Mouse (Mus musculus): ENCODE measurements around the gene Prlh. TPM values are rescaled to one million over a fixed set of nuclear protein-coding genes. Genes with fewer than 3 reads are reported as not detected.

The Prlh gene
- polyA plus RNA-seq, 1 experiment from 2014 or later, result not detected

- no peak for ATAC-seq
- 68% methylated on average over 10 of the region's 10 CpGs for WGBS
- no peak overlapping the region for H3K9ac ChIP-seq (ENCODE audit: low read depth, low read length)
- no peaks in the 10 kb centered on the region for H3K27me3 ChIP-seq (replicated peaks; ENCODE audit: control insufficient read depth, insufficient read depth, low read length)
- no peak for TF ChIP-seq CTCF (IDR thresholded peaks at IDR 0.05; ENCODE audit: low read depth)
- no peak overlapping the region for H3K4me3 ChIP-seq (ENCODE audit: low read depth, low read length)
- no peak overlapping the region for H3K4me2 ChIP-seq (replicated peaks; ENCODE audit: low read depth)
- H3K9me3 ChIP-seq (ENCODE audit: control insufficient read depth), result no peaks in the 10 kb centered on the region
- no peak overlapping the region for H3K27ac ChIP-seq (ENCODE audit: low read depth, low read length)
- H3K4me1 ChIP-seq (replicated peaks; ENCODE audit: control insufficient read depth, insufficient read depth, low read length), result no peaks in the 10 kb centered on the region
- H3K36me3 ChIP-seq (ENCODE audit: control insufficient read depth, insufficient read depth), result peaks cover 12% of the 10 kb centered on the region
Observed at GRCm38 (mm10) chr1:90945171-90945570, 7.7 kb upstream of the Prlh start.

- H3K9ac ChIP-seq (ENCODE audit: low read depth, low read length), result no peak overlapping the region
- H3K4me2 ChIP-seq (replicated peaks; ENCODE audit: low read depth), result no peak overlapping the region
- no peaks in the 10 kb centered on the region for H3K27me3 ChIP-seq (replicated peaks; ENCODE audit: control insufficient read depth, insufficient read depth, low read length)
- H3K9me3 ChIP-seq (ENCODE audit: control insufficient read depth), result no peaks in the 10 kb centered on the region
- no peak overlapping the region for H3K27ac ChIP-seq (ENCODE audit: low read depth, low read length)
- no peak for ATAC-seq
- no peak for TF ChIP-seq CTCF (IDR thresholded peaks at IDR 0.05; ENCODE audit: low read depth)
- 61% methylated on average over 2 of the region's 2 CpGs for WGBS
- H3K4me1 ChIP-seq (replicated peaks; ENCODE audit: control insufficient read depth, insufficient read depth, low read length), result no peaks in the 10 kb centered on the region
- peaks cover 10% of the 10 kb centered on the region for H3K36me3 ChIP-seq (ENCODE audit: control insufficient read depth, insufficient read depth)
- H3K4me3 ChIP-seq (ENCODE audit: low read depth, low read length), result no peak overlapping the region
Observed at GRCm38 (mm10) chr1:90947252-90947651, 5.7 kb upstream of the Prlh start.

GRCm38 (mm10) chr1:90949309-90949708 lies 3.6 kb upstream of the Prlh start:
- ATAC-seq, result no peak

GRCm38 (mm10) chr1:90951670-90952069 lies 1.2 kb upstream of the Prlh start:
- H3K36me3 ChIP-seq (ENCODE audit: control insufficient read depth, insufficient read depth), result peaks cover 3% of the 10 kb centered on the region; the same call in 1 of the 2 replicates
- H3K27me3 ChIP-seq (replicated peaks; ENCODE audit: control insufficient read depth, insufficient read depth, low read length), result no peaks in the 10 kb centered on the region
- H3K4me2 ChIP-seq (replicated peaks; ENCODE audit: low read depth), result no peak overlapping the region
- WGBS, result 75% methylated on average over 7 of the region's 7 CpGs
- no peaks in the 10 kb centered on the region for H3K4me1 ChIP-seq (replicated peaks; ENCODE audit: control insufficient read depth, insufficient read depth, low read length)
- no peak for ATAC-seq
- H3K9me3 ChIP-seq (ENCODE audit: control insufficient read depth), result no peaks in the 10 kb centered on the region
- no peak overlapping the region for H3K4me3 ChIP-seq (ENCODE audit: low read depth, low read length)
- TF ChIP-seq CTCF (IDR thresholded peaks at IDR 0.05; ENCODE audit: low read depth), result no peak
- no peak overlapping the region for H3K27ac ChIP-seq (ENCODE audit: low read depth, low read length)
- no peak overlapping the region for H3K9ac ChIP-seq (ENCODE audit: low read depth, low read length)

More at GRCm38 (mm10) chr1:90949309-90949708, 3.6 kb upstream of the Prlh start:
- H3K4me3 ChIP-seq (ENCODE audit: low read depth, low read length), result no peak overlapping the region
- H3K9ac ChIP-seq (ENCODE audit: low read depth, low read length), result no peak overlapping the region
- H3K9me3 ChIP-seq (ENCODE audit: control insufficient read depth), result no peaks in the 10 kb centered on the region
- TF ChIP-seq CTCF (IDR thresholded peaks at IDR 0.05; ENCODE audit: low read depth), result no peak
- H3K27me3 ChIP-seq (replicated peaks; ENCODE audit: control insufficient read depth, insufficient read depth, low read length), result no peaks in the 10 kb centered on the region
- H3K27ac ChIP-seq (ENCODE audit: low read depth, low read length), result no peak overlapping the region
- no peaks in the 10 kb centered on the region; the same call in 1 of the 2 replicates for H3K36me3 ChIP-seq (ENCODE audit: control insufficient read depth, insufficient read depth)
- no peaks in the 10 kb centered on the region for H3K4me1 ChIP-seq (replicated peaks; ENCODE audit: control insufficient read depth, insufficient read depth, low read length)
- 49% methylated on average over 9 of the region's 9 CpGs for WGBS
- H3K4me2 ChIP-seq (replicated peaks; ENCODE audit: low read depth), result no peak overlapping the region

- no peaks in the 10 kb centered on the region for H3K27me3 ChIP-seq (replicated peaks; ENCODE audit: control insufficient read depth, insufficient read depth, low read length)
- no peak overlapping the region for H3K4me2 ChIP-seq (replicated peaks; ENCODE audit: low read depth)
- no peaks in the 10 kb centered on the region for H3K4me1 ChIP-seq (replicated peaks; ENCODE audit: control insufficient read depth, insufficient read depth, low read length)
- no peak for ATAC-seq
- no peak for TF ChIP-seq CTCF (IDR thresholded peaks at IDR 0.05; ENCODE audit: low read depth)
- no peak overlapping the region for H3K9ac ChIP-seq (ENCODE audit: low read depth, low read length)
- WGBS, result 70% methylated on average over 11 of the region's 11 CpGs
- H3K4me3 ChIP-seq (ENCODE audit: low read depth, low read length), result no peak overlapping the region
- no peak overlapping the region for H3K27ac ChIP-seq (ENCODE audit: low read depth, low read length)
- peaks cover 15% of the 10 kb centered on the region; the same call in 1 of the 2 replicates for H3K36me3 ChIP-seq (ENCODE audit: control insufficient read depth, insufficient read depth)
- no peaks in the 10 kb centered on the region for H3K9me3 ChIP-seq (ENCODE audit: control insufficient read depth)
Observed at GRCm38 (mm10) chr1:90953688-90954087, 780 bp downstream of the Prlh start.

- no peaks in the 10 kb centered on the region for H3K9me3 ChIP-seq (ENCODE audit: control insufficient read depth)
- ATAC-seq, result peak; percentile 55
- H3K9ac ChIP-seq (ENCODE audit: low read depth, low read length), result no peak overlapping the region
- 32% methylated on average over 7 of the region's 7 CpGs for WGBS
- no peak overlapping the region for H3K4me3 ChIP-seq (ENCODE audit: low read depth, low read length)
- H3K36me3 ChIP-seq (ENCODE audit: control insufficient read depth, insufficient read depth), result peaks cover 36% of the 10 kb centered on the region
- no peak overlapping the region for H3K4me2 ChIP-seq (replicated peaks; ENCODE audit: low read depth)
- TF ChIP-seq CTCF (IDR thresholded peaks at IDR 0.05; ENCODE audit: low read depth), result peak; percentile 88
- no peak overlapping the region for H3K27ac ChIP-seq (ENCODE audit: low read depth, low read length)
- H3K27me3 ChIP-seq (replicated peaks; ENCODE audit: control insufficient read depth, insufficient read depth, low read length), result no peaks in the 10 kb centered on the region
- H3K4me1 ChIP-seq (replicated peaks; ENCODE audit: control insufficient read depth, insufficient read depth, low read length), result no peaks in the 10 kb centered on the region
Observed at GRCm38 (mm10) chr1:90956245-90957096, 3.6 kb downstream of the Prlh start.

Measured in intestine, postnatal 0 days (tissue).